ENCODE assay signal across 8 mouse cellular contexts in the genomic region with DNA sequence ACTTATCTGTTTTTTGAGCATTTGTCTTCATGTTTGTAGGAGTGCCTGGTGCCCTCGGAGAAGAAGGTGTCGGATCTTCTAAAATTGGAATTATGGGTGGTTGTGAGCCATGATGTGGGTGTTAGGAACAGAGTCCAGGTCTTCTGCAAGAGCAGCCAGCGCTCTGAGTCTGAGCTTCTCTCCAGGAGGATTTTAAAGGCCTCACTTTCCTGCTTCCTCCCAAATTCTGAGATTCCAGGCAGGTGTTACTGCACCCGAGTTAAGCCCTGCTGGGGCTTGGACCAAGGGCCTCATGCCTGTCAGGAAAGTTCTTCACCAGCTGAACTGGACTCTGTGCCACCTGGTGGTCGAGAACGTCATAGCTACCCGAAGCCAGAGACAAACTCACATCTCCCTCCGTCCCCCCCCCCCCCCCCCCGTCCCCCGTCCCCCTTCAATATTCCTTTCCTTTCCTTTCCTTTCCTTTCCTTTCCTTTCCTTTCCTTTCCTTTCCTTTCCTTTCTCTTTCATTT. TPM values are rescaled to one million over a fixed set of nuclear protein-coding genes. Genes with fewer than 3 reads are reported as not detected.
DNase-seq lines count a peak whose midpoint lies in the region; ATAC-seq and TF ChIP-seq lines count a peak whose summit lies in the region.

No protein-coding gene starts in this region.

- no peak overlapping the region for H3K4me2 ChIP-seq in midbrain, embryonic 15.5 days
- H3K4me2 ChIP-seq in lung, postnatal 0 days (replicated peaks; ENCODE audit: low read depth, low read length): no peak overlapping the region

- ATAC-seq in midbrain, embryonic 15.5 days (replicated peaks): no peak
- no peak for ATAC-seq in lung, postnatal 0 days
- no peak for ATAC-seq in activated CD4-positive, CD25-positive, alpha-beta regulatory T cell, adult 4 months

- H3K9me3 ChIP-seq in midbrain, embryonic 10.5 days (replicated peaks): no peaks in the 10 kb centered on the region
- no peaks in the 10 kb centered on the region for H3K9me3 ChIP-seq in midbrain, embryonic 15.5 days
- H3K9me3 ChIP-seq in lung, postnatal 0 days (ENCODE audit: low read length): no peaks in the 10 kb centered on the region

- H3K27ac ChIP-seq in midbrain, embryonic 10.5 days (replicated peaks): no peak overlapping the region
- no peak overlapping the region for H3K27ac ChIP-seq in midbrain, embryonic 15.5 days
- no peak overlapping the region for H3K27ac ChIP-seq in bone marrow macrophage, adult 2 months (ENCODE audit: insufficient read depth, low read depth, low read length)
- no peak overlapping the region for H3K27ac ChIP-seq in lung, postnatal 0 days (ENCODE audit: low read length)

- no peaks in the 10 kb centered on the region for H3K36me3 ChIP-seq in midbrain, embryonic 10.5 days
- no peaks in the 10 kb centered on the region for H3K36me3 ChIP-seq in midbrain, embryonic 15.5 days (replicated peaks)
- no peaks in the 10 kb centered on the region for H3K36me3 ChIP-seq in lung, postnatal 0 days (ENCODE audit: insufficient read depth, low read length)

- intact Hi-C loops in gastrocnemius, postnatal 36 days (cut with DNase I): loop anchor here (5.0 kb wide), 1 partner anchor 62 kb away; no protein-coding TSS in a partner anchor

- DNase-seq in gastrocnemius, adult 18-20 months (ENCODE audit: low spot score): peak; percentile 15
- DNase-seq in gastrocnemius, postnatal 36 days: no peak
- peak; percentile 44 for DNase-seq in midbrain, embryonic 10.5 days (ENCODE audit: low spot score)
- peak; percentile 69 for DNase-seq in lung, postnatal 0 days (ENCODE audit: low spot score)
- peak; percentile 84 for DNase-seq in thymus, postnatal 4 days

- 0 out of 2 replicates have a peak, but pooled peaks have one; percentile 8 for TF ChIP-seq CTCF in bone marrow macrophage, adult 2 months (IDR thresholded peaks at IDR 0.05; ENCODE audit: low read depth, low read length)
- TF ChIP-seq CTCF in lung, postnatal 0 days (IDR thresholded peaks at IDR 0.05): peak; percentile 60

- no peak overlapping the region for H3K9ac ChIP-seq in midbrain, embryonic 15.5 days
- no peak overlapping the region for H3K9ac ChIP-seq in lung, postnatal 0 days (replicated peaks; ENCODE audit: low read depth)

- WGBS in midbrain, embryonic 10.5 days: 41% methylated on average over 8 of the region's 10 CpGs
- WGBS in midbrain, embryonic 15.5 days: 38% methylated on average over 9 of the region's 10 CpGs
- WGBS in lung, postnatal 0 days: 43% methylated on average over 7 of the region's 10 CpGs

- H3K4me3 ChIP-seq in midbrain, embryonic 10.5 days: no peak overlapping the region
- H3K4me3 ChIP-seq in midbrain, embryonic 15.5 days: no peak overlapping the region
- no peak overlapping the region for H3K4me3 ChIP-seq in bone marrow macrophage, adult 2 months (ENCODE audit: insufficient read depth, low read length)
- no peak overlapping the region for H3K4me3 ChIP-seq in lung, postnatal 0 days (ENCODE audit: low read depth, low read length)

- H3K4me1 ChIP-seq in midbrain, embryonic 10.5 days: peaks cover 12% of the 10 kb centered on the region
- H3K4me1 ChIP-seq in midbrain, embryonic 15.5 days: no peaks in the 10 kb centered on the region
- H3K4me1 ChIP-seq in bone marrow macrophage, adult 2 months (ENCODE audit: control insufficient read depth, insufficient read depth, low read length): peaks cover 24% of the 10 kb centered on the region
- peaks cover 5% of the 10 kb centered on the region for H3K4me1 ChIP-seq in lung, postnatal 0 days (ENCODE audit: insufficient read depth, low read depth, low read length)

- no peak for TF ChIP-seq POLR2A in bone marrow macrophage, adult 2 months (IDR thresholded peaks at IDR 0.05; ENCODE audit: borderline replicate concordance, low read depth, low read length)

- H3K27me3 ChIP-seq in midbrain, embryonic 10.5 days (ENCODE audit: low read depth, poor library complexity, severe bottlenecking): peaks cover 8% of the 10 kb centered on the region; the same call in 1 of the 2 replicates
- no peaks in the 10 kb centered on the region for H3K27me3 ChIP-seq in midbrain, embryonic 15.5 days (replicated peaks)
- H3K27me3 ChIP-seq in lung, postnatal 0 days (replicated peaks; ENCODE audit: insufficient read depth, low read length): no peaks in the 10 kb centered on the region

- TF ChIP-seq EP300 in lung, postnatal 0 days (IDR thresholded peaks at IDR 0.05): no peak

RNA-seq across cellular contexts. Expression of a gene that starts 31.7 kb away (rescaled TPM):
- under 1 TPM in 1 of 2 experiments, not detected in 1; 0.12 TPM for total RNA-seq in gastrocnemius, adult 18-20 months (2021)
- total RNA-seq in gastrocnemius, postnatal 36 days (2021): under 1 TPM; 0.36 to 0.57 TPM
- 119 and 136 TPM in 2 replicates for polyA plus RNA-seq in midbrain, embryonic 10.5 days (2016; fragmentation: Nextera tagmentation; extraction: Ambion mirVana)
- 15.3 and 17.0 TPM in 2 replicates for polyA plus RNA-seq in midbrain, embryonic 15.5 days (2015; fragmentation: Nextera tagmentation; extraction: Ambion mirVana)
- polyA plus RNA-seq in bone marrow macrophage, adult 2 months (2012; ENCODE audit: insufficient read depth, insufficient read length, missing spikeins): 9.0 and 10.3 TPM in 2 replicates
- polyA plus RNA-seq in lung, postnatal 0 days (2015; fragmentation: Nextera tagmentation; extraction: Ambion mirVana): 9.6 and 10.2 TPM in 2 replicates
- polyA plus RNA-seq in activated CD4-positive, CD25-positive, alpha-beta regulatory T cell, adult 4 months (2017; shearing (Covaris generic)): 10 to 100 TPM; 28.1 to 36.2 TPM

Comparison
In these comparisons a context has a peak if more than half of its experiments do, and no peak if none do; other contexts are left out.
1. DNase-seq: peak in gastrocnemius, adult 18-20 months (single experiment), midbrain, embryonic 10.5 days (single experiment), lung, postnatal 0 days (single experiment) and thymus, postnatal 4 days (single experiment); none in gastrocnemius, postnatal 36 days (0 of 2).